Mouse (Mus musculus) liver (tissue): ENCODE data around the gene Lman2.
A peak's percentile ranks its signal among the peaks of the same experiment; 100 is the strongest.

Experiments
- DNase-seq: peaks from one replicate; pipeline ENCODE4 v3.0.0-alpha.2; 2020; ENCODE audit warnings: mixed read lengths

Gene Lman2

DNA sequence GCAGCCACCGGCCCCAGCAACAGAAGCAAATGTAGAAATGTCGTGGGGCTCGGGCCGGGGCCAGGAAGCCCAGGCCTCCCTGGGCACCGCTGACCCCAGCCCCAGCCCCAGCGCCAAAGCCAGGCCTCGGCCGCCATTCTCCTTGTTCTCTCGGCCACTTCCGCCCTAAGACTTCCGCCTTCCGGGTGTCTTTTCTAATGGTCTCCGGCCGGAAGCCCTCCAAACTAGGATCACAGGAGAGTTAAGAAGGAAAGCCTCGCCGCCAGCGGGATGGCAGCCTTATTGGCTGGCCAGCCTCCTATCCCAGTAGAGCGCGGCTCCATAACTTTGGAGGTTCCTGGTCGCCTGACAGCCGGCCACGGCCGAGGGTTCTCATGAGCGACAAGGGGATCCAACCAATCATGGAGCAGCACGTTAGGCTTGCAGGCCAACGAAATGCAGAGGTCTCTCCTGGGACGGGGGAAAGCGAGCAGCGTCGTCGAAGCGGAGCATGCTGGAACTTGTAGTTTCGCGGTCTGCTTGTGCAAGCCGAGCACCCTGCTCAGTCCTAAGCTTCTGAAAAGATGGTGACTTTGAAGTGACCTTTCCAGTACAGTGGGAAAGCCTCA is at the start of gene Lman2:
TSS of gene Lman2 (minus strand) at position 331 of the 608 bp plus-strand sequence.
- DNase-seq = peak; percentile 94

DNA sequence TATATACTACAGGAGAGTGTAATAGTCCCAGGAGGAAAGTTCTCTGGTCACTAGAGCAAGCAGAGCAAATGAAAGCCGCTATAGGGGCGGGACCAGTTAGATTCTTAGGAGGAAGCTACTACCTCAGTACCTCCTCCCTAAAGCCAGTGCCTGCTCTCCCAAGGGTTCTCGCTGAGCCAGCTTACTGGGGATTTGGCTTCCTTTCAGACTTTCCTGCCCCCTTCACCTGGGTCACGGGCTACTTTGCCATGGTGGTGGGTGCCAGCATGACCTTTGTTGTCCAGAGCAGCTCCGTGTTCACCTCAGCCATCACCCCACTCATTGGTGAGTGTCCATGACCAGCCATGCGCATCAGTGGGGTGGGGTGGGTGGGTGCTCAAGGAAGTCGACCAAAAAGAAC is 49.2 kb upstream of the Lman2 start:
- no peak for DNase-seq

DNA sequence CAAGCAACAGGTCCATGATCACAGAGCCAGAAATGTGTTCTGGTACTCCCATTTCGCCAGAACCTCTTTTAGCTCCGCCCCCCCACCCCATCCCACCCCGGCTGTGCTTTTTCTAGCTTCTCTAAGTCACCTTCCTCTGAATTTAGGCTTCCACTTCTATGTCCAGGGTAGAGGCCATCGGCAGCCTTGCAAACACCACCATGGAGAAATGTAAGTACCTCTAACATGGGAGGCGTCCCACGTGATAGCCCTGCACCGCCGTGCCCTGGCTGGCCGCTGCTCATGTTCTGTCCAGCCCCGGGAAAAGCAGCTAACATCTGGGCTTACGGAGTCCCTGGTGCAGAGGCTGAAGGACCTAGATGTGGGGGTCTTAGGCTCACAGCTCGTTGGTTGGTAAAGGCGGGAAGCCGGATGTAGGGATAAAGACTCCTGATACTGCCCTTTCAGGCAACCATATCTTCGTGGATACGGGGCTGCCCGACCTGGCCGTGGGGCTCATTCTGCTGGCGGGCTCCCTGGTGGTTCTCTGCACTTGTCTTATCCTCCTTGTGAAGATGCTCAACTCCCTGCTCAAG is 46.0 kb upstream of the Lman2 start:
- DNase-seq = no peak

DNA sequence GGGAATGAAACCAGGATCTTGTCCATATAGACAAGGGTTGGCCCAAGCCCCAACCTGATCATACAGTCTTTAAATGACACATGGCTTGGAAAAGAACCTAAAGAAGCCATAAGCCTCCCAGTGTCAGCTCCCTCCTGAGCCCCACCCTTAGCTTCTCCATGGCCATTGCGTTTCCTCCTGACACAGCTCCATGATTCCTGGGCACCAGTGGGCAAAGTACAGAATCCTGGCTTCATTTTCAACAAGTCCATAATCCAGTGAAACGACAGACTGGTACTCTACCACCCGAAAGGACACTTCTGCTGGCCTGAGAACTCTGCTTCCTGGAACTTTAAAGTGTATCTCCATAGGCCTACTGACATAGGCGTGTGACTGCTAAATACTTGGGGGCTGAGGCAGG is 44.8 kb upstream of the Lman2 start:
- DNase-seq = no peak

DNA sequence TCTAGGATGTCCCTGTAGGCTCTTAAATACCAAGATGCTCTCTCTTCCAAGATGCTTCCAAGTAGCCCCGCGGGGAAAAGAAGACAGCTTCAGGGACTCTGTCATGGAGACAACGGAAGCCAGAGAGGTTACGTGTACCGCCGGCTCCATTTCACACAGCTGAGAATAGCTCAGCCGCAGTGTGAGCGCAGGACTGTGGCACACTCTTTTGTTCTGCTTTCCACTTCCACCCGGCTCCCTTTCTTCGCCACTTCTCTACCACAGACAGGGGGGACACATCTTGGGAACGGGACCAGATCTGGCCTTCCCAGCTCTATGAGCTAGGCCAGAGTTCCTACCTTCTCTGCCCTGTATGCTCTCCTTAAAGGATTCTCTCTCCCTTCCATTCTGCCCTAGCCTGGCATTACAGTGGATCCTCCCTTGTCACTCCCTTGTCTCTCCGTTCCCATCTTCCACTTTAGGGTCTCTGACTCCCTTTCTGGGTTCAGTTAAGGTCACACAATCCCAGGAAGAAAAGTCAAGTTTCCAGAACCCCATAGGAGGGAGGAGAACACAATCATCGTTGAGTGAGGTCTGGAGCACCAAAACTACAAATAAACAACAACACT is 43.3 kb upstream of the Lman2 start:
- no peak for DNase-seq

DNA sequence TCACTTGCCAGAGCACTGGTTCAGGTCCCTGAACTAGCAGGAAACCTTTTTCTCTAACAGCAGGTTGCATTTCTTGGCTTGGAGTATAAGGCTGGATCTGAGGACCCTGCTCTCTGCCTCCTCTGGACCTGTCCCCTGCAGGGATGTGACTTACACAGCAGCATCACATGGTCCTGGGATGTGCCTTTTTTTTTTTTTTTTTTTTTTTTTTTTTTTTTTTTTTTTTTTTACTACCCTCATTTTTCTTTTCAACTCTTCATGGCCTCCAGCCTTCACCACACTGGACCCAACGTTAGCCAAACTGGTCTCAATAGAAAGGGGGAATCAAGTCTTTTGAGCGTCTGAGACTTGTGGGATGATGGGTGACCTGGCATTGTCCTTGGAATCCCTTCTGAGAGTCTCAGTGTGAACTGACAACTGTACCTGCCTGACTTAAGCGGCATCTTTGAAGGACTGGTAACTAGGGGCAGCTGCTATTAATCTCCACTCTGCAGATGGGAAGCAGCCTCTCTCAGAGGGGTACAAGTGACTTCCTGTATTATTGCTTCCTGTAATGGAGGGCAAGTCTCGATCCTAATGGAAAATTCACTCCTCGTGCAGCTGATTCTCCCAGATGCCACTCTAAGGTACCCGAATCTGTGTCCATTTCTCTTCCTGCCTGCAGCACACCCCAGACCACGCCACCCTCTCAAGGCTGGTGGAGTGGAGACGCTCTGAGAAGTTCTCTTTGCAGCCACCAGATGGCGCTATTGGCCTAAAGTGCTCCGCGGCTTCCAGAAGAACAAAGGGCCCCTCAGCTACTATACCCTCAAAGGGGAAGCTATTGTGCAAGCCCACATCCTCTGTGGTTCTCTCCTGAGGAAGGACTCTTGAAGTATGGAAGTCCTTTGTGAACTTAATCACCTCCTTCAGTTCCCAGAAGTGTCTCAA is 42.5 kb upstream of the Lman2 start:
- peak; percentile 71 for DNase-seq

DNA sequence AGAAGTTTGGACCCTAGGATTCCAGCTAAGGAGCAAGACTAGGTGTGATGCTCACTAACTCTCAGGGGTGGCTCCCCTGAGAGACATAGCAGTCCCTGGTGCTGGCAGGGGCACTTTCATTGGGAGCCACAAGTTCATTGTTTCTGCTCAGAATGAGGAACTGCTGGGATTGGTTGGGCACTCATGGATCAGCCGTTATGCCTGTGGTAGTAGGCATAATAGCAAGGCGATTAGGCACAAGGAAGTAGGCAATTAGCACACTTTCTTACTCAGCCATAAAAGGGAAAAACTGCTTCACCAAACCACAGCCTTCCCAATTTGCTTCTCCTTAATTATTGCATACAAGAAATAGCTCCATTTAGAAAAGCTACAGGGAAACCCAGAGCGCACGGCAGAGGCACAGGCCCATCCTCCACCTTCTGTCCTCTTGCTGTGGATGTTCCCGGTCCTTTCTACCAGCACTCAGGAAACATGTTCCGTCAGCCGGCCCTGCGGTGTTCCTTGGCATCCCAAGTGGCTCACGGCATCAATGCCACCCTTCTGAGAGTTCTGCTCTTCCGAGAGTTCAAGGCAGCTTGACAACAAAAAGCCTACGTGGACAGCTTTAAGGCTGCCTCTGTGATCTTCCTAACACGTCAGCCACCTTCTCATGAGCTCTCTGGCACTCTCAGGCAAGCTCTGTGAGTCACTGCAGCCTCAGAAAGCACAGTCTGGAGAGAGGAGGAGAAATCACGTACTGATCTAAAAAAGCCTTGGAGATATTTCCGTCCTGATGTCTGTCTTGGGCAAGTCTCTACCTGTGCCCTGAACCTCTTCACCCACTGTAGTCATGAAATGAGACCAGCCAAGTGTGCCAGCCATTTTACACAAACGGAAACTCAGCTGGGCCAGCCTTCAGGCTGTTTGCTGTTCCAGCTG is 41.6 kb upstream of the Lman2 start:
- no peak for DNase-seq

DNA sequence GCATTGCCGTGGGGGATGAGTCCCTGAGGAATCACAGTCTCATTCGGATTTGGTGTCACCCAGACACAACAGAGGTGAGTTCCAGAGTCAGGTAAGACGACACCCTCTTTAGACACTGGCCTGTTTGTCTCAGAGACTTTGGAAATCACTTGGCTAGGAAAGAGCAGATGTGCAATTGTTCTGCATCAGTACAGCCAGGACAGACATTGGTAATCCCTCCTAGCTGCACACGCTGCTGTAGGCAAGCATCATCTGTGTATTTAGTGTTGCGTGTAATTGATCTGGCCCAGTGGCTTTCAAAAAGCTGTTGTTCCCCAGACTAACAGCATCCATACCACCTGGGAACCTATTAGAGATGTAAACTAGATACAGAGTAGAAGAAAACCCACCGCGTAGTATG is 40.7 kb upstream of the Lman2 start:
- no peak for DNase-seq

DNA sequence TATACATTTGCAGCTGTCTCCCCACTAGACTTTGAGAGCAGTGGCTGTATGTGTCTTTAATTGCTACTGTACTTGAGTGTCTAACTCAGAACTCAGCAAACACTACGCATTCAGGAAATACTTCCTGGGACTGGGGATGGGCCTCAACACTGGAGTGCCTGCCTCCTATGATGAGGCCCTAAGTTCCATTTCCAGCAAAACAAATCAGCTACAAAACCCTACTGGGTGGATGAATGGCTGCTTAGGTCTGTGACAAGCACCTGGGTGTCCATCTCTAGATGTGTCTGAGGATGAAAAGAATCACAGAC is 37.4 kb upstream of the Lman2 start:
- no peak for DNase-seq

DNA sequence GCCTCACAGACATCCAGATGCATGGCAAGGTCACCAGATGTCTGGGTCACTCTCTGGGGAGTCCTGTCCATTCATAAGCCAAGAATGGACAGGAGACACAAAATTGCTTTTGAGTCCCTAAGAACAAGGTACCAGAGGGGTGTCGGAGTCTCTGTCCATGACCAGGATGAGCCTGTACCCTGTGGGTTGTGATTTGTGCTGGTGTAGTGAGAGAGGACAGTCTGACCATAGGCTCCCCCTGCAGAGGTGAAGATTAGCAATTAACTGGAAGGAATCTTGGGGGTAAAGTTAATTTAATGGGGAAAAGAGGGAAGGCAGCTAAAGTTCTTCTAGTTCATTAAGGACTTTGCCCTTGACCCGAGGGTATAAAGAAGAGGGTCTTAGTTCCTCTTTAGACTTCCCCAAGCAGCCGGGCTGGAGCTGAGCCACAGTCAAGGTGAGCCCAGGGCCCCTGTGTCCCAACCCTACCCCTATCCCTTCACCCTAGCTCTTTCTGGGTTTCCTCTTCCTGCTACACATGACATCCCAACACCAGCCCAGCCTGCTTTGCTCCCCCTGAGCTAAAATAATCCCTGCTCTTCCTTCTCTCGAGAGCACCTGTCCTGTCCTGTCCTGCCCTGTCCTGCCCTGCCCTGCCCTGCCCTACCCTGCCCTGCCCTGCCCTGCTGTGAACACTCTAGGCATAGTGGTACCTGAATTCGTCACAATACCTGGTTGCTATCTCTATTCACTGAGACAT is 36.9 kb upstream of the Lman2 start:
- DNase-seq = no peak

DNA sequence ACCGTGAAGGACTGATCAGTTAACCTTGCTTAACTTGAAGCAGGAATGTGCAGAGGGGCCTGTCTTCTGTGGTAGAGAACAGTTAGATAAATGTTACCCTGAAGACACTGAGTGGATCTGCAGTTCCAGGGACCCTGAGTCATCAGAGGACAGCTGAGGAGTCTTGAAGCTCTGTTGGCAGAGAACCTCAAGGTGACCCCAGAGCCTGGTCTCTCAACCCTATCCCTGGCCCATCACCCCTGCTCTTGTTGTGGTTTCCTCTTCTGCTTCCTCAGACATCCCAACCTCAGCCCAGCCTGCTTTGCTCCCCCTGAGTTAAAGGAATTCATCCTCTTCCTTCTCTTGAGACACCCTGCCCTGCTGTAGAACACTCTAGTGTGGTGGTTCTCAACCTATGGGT is 35.5 kb upstream of the Lman2 start, which contains the start of gene Slc34a1:
TSS of gene Slc34a1 (plus strand) at position 100 of the 400 bp plus-strand sequence.
- no peak for DNase-seq

DNA sequence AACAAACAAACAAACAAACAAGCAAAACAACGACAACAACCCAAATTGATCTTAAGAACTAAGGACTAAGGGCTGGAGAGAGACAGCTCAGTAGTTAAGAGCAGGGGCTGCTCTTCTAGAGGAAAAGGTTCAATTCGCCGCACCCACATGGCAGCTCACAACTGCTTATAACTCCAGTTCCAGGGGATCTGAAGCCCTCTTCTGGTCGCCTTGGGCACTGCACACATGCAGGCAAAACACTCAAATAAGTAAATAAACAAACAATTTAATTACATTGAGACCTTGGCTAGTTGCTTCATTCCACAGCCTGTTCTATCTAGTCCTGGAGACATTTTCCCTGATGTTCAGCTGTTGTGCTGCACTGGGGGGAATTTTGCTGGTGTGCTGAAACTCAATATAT is 30.4 kb upstream of the Lman2 start:
- DNase-seq = no peak

DNA sequence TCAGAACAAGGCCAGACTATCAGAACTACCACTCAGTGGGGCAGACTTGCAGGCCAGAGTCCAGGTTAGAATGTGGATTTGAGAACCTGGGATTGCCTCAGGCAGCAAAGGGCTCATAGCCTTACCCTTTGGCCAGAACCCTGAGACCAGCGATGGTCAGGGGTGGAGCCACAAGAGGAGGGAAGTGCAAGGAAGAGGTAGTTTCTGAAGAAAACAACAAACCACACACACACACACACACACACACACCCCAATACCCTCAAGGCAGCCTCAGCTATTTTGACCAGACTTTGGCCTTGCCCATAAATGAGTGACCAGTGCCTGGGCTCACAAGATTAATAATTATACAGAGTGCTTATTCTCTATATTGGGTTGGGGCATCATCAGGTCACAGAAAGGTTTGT is 29.0 kb upstream of the Lman2 start:
- DNase-seq = no peak

DNA sequence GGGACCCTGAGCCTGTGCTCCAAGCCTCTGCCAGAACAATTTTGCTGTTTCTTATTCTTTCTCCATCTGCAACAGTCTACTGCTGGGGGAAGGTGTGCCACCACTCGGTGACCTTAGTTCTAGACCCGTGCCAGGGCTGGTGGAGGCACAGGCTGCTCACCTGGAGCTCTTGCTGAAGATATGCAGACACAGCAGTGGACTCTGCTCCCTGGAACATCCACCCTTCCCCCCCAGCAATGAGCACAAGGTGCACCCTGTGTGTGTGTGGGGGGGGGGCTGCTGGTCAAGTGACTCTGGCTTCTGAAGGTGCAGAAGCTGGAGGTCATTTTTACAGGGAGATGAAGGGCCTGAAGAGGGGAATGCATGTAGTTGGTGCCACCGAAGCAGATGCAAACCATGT is 28.1 kb upstream of the Lman2 start:
- DNase-seq = peak; percentile 39

DNA sequence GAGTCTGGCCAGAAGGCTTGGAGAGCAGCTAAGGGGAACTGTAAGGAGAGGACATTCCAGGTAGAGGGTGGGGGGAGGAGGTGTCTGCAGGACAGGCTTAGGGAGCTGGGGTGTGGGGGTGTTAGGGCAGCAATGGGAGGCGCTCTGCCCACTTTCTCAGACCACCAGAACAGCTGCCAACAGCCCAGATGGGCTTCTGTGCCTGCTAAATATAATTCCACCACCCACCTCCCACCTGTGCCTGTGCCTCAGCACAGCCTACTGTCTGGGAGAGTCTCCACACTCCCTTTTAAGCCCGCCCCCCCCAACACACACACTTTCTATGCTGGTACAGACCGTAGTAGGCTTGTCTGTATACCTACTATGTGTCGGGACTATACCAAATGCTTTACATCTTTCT is 19.2 kb upstream of the Lman2 start:
- DNase-seq = no peak

DNA sequence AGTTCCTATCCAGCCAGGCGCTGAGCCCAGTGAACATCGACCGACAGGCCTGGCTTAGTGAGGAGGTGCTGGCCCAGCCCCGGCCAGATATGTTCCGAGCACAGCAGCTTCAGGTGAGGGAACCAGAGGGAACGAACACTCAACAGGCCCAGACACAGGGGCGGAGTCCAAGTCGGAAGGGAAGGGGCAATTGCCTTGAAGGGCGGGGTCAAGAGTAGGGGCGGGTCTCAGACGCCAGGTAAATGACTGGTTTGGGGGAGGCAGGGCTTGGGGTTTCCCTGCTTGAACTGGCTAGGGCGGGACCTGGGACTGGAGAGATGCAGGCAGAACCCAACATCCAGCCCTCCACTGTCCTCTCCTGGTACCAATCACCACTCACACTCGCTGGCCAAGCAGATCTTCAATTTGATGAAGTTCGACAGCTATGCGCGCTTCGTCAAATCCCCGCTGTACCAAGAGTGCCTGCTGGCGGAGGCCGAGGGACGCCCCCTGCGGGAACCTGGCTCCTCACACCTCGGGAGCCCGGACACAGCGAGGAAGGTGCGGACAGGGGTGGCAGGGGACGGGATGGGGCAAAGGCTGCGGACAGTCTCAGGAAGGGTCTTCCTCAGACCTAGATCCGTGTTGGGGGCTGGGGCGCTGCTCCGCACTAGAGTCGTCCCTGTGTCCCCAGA is 16.5 kb upstream of the Lman2 start:
- DNase-seq = no peak

DNA sequence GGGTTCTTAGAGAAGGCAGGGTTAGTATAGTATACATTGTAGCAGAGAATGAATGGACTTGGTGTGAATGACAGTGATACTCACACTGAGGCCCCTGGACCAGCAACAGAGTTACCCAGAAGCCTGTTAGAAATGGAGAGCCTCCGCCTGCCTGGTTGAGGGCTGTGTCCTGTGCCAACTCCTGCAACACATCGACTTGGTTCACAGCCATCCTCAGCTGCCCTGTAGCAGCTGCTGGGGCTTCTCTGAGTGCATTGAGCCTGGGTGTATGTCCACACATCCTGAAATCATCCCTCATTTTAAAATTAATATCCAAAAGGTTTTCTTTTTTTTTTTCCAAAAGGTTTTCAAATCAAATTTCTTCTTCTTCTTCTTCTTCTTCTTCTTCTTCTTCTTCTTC is 13.3 kb upstream of the Lman2 start:
- no peak for DNase-seq

DNA sequence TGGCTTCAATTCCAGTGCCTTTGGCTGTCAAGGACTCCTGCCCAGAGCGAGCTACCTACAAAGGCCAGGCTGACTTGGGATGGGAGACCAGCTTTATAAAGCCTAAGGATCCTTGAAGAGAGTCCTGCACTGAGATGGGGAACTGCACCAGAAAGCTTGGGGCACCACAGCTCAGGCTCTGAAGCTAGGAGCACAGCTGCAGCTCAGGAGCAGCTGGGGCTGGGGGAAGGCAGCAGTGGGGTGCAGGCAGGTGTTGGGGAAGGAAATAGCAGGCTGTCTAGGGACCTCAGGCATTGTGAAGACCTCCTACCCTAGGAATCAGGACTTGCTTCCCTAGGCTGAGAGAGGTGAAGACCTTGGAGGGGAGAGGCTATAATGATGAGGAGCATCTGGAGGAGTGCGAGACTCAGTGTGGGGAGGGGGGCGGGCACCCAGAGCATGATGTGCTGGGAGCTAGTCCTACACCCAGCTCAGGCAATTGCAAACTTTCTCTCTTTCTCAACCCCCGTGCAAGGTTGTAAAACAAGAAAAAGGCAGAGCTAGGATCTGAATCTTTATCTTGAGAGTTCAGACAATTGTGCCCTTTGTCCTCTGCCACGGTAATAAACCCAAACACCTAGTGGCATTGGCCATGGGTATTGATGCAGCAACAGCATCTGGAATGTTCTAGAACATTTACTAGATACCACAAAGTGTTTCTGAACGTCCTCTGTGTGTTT is 11.8 kb upstream of the Lman2 start:
- DNase-seq = no peak

DNA sequence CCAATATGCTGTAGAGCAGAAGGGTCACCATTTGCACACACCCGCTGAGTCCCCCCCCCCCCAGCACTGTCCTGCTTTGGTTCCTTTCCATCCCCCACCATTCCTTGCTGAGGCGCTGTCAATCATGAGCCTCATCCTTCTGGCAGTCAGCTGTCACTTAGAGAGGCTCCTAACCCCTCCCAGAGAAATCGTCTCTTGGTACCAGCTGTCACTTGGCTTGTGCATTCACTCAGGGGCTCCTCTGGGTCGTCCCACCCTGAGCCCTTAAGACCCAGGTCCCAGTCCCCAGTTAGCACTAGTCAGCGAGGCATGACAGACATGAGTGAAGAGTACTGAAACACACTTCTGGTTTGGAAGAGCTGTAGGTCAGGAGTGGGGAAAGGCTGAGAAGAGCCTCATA is 9.2 kb upstream of the Lman2 start:
- DNase-seq = no peak

DNA sequence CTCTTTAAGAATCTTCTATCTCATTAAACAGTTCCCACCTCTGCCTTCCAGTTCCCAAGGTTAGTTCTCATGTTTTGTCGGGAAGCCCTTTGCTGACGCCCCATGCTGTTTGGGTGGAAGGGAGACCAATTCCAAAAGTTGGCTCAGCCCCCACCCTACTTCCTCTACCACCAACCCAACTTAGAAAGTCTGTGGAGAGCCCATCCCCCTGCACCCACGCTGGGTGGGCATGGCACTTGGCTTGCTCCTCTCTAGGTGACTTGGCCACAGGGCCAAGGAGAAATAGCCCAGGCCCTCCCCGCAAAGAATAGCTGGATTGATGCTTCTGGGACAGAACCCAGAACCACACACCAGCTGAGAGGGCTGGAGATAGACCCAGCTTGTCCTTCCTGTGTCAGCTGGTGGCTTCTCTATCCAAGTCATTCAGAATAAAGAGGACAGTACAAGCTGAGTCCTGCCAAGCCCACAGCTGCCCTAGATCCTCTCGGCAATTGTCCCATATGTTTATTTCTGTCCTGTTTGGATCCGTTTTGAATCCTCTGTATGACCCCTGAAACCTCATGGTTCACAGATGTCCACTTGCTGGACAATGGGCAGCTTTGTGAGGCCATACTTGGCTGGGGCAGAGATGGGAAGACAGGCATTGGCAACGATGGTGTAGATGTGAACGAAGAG is 8.6 kb upstream of the Lman2 start:
- no peak for DNase-seq
